Mouse (Mus musculus) lung, postnatal 0 days (tissue): ENCODE measurements at regions not wholly inside any gene's neighbourhood (a gene's known extent, or its start where the extent isn't known, plus 50 kb on each side); places are given as distances from the start of the nearest gene placed in this dataset.

ENCODE experiments used
- ATAC-seq: fragments of 200-750 bp; cut with Nextera tagmentation; 2 replicates; pipeline ENCODE4 v1.8.0; 2017; ENCODE audit warnings: moderate library complexity
- DNase-seq: peaks from one replicate; pipeline ENCODE4 v3.0.0-alpha.2; 2016; ENCODE audit warnings: low spot score
- H3K27ac ChIP-seq: fragments of 300-500 bp; sonication (generic); 2 replicates; pipeline ENCODE4 v1.5.1; 2014; ENCODE audit warnings: antibody characterized with exemption, mild to moderate bottlenecking, low read length, mixed read lengths
- H3K27me3 ChIP-seq: fragments of 300-500 bp; sonication (generic); replicated peaks from 2 replicates; pipeline ENCODE4 v1.6.1; 2014; ENCODE audit warnings: low read length, mixed read lengths; ENCODE audit not compliant: insufficient read depth
- H3K36me3 ChIP-seq: fragments of 300-500 bp; sonication (generic); 2 replicates; pipeline ENCODE4 v1.6.1; 2014; ENCODE audit warnings: low read length, mixed read lengths; ENCODE audit not compliant: insufficient read depth
- H3K4me1 ChIP-seq: fragments of 300-500 bp; sonication (generic); 2 replicates; pipeline ENCODE4 v1.6.1; 2014; ENCODE audit warnings: antibody characterized with exemption, low read depth, low read length, mixed read lengths; ENCODE audit not compliant: insufficient read depth
- H3K4me2 ChIP-seq: fragments of 300-500 bp; sonication (generic); replicated peaks from 2 replicates; pipeline ENCODE4 v1.6.1; 2014; ENCODE audit warnings: low read depth, mild to moderate bottlenecking, low read length, moderate library complexity, mixed read lengths
- H3K4me3 ChIP-seq: fragments of 300-500 bp; sonication (generic); 2 replicates; pipeline ENCODE4 v1.5.1; 2014; ENCODE audit warnings: low read depth, low read length
- H3K9ac ChIP-seq: fragments of 300-500 bp; sonication (generic); replicated peaks from 2 replicates; pipeline ENCODE4 v1.6.1; 2014; ENCODE audit warnings: low read depth, mild to moderate bottlenecking
- H3K9me3 ChIP-seq: fragments of 300-500 bp; sonication (generic); 2 replicates; pipeline ENCODE4 v1.6.1; 2016; ENCODE audit warnings: low read length, mixed read lengths
- CTCF ChIP-seq: IDR thresholded peaks from 2 replicates; pipeline ENCODE4 v1.5.1; 2016; ENCODE audit warnings: antibody characterized with exemption, mild to moderate bottlenecking
- EP300 ChIP-seq: IDR thresholded peaks from 2 replicates; pipeline ENCODE4 v1.6.1; 2016; ENCODE audit warnings: antibody characterized with exemption, mild to moderate bottlenecking, control low read depth
- WGBS: fragments of 180-500 bp; shearing (Covaris S2); extraction: QIAGEN DNeasy Blood & Tissue Kit; methylation state at CpG from one replicate; pipeline ENCODE4 v1.1.7; 2014; 5-methylcytosine and 5-hydroxymethylcytosine counted together

GRCm38 (mm10) chr5:97685443-97685842 lies 228.6 kb upstream of the Gk2 start:
- 0 out of 2 replicates have a peak overlapping the region, but pooled peaks have one; percentile 62 for H3K27ac ChIP-seq

GRCm38 (mm10) chr5:97684592-97685258 lies 227.9 kb upstream of the Gk2 start:
- WGBS, result 30% methylated on average over 4 of the region's 4 CpGs
- peak; percentile 72 for ATAC-seq

More at GRCm38 (mm10) chr5:97685443-97685842, 228.6 kb upstream of the Gk2 start:
- Histone ChIP-seq H3K36me3 (no peaks in the 10 kb centered on the region), H3K4me1 (no peaks in the 10 kb centered on the region), H3K27me3 (no peaks in the 10 kb centered on the region), H3K4me2 (no peak overlapping the region), H3K9me3 (no peaks in the 10 kb centered on the region), H3K9ac (no peak overlapping the region), H3K4me3 (no peak overlapping the region)
- peak; percentile 67 for DNase-seq
- TF ChIP-seq CTCF (no peak), EP300 (peak; percentile 88)
- peak; percentile 92 for ATAC-seq

GRCm38 (mm10) chr5:97669726-97670125 lies 212.9 kb upstream of the Gk2 start:
- Histone ChIP-seq H3K27ac (no peak overlapping the region), H3K4me1 (no peaks in the 10 kb centered on the region), H3K4me2 (no peak overlapping the region), H3K9me3 (no peaks in the 10 kb centered on the region), H3K27me3 (no peaks in the 10 kb centered on the region), H3K36me3 (no peaks in the 10 kb centered on the region), H3K9ac (no peak overlapping the region), H3K4me3 (no peak overlapping the region)
- 59% methylated on average over 3 of the region's 3 CpGs for WGBS
- DNase-seq, result no peak
- TF ChIP-seq EP300 (no peak), CTCF (no peak)
- no peak for ATAC-seq

More at GRCm38 (mm10) chr5:97684592-97685258, 227.9 kb upstream of the Gk2 start:
- TF ChIP-seq CTCF, result no peak
- TF ChIP-seq EP300, result peak; percentile 70
- H3K9me3 ChIP-seq, result no peaks in the 10 kb centered on the region
- H3K27ac ChIP-seq, result peak overlapping the region; percentile 33; the same call in 1 of the 2 replicates
- H3K4me1 ChIP-seq, result no peaks in the 10 kb centered on the region
- H3K27me3 ChIP-seq, result no peaks in the 10 kb centered on the region
- H3K36me3 ChIP-seq, result no peaks in the 10 kb centered on the region
- H3K4me3 ChIP-seq, result no peak overlapping the region
- no peak overlapping the region for H3K4me2 ChIP-seq
- DNase-seq, result peak; percentile 51
- no peak overlapping the region for H3K9ac ChIP-seq

GRCm38 (mm10) chr5:97656167-97656924 lies 199.5 kb upstream of the Gk2 start:
- no peaks in the 10 kb centered on the region for H3K9me3 ChIP-seq
- DNase-seq, result no peak
- no peaks in the 10 kb centered on the region for H3K27me3 ChIP-seq
- no peak overlapping the region for H3K4me3 ChIP-seq
- H3K4me1 ChIP-seq, result no peaks in the 10 kb centered on the region
- no peaks in the 10 kb centered on the region for H3K36me3 ChIP-seq
- no peak overlapping the region for H3K4me2 ChIP-seq
- no peak for ATAC-seq
- no peak overlapping the region for H3K9ac ChIP-seq
- 81% methylated on average over 12 of the region's 12 CpGs for WGBS
- no peak overlapping the region for H3K27ac ChIP-seq
- no peak for TF ChIP-seq EP300
- no peak for TF ChIP-seq CTCF

GRCm38 (mm10) chr5:97655266-97655665 lies 198.4 kb upstream of the Gk2 start:
- H3K9ac ChIP-seq, result no peak overlapping the region
- H3K4me2 ChIP-seq, result no peak overlapping the region
- H3K27ac ChIP-seq, result no peak overlapping the region
- no peaks in the 10 kb centered on the region for H3K9me3 ChIP-seq
- TF ChIP-seq EP300, result no peak
- no peak overlapping the region for H3K4me3 ChIP-seq
- DNase-seq (no peak), ATAC-seq (no peak)
- H3K36me3 ChIP-seq, result no peaks in the 10 kb centered on the region
- H3K4me1 ChIP-seq, result no peaks in the 10 kb centered on the region
- 88% methylated on average over 6 of the region's 6 CpGs for WGBS
- H3K27me3 ChIP-seq, result no peaks in the 10 kb centered on the region

GRCm38 (mm10) chr5:97654414-97654813 lies 197.6 kb upstream of the Gk2 start:
- ATAC-seq (no peak), DNase-seq (no peak)
- Histone ChIP-seq H3K9me3 (no peaks in the 10 kb centered on the region), H3K9ac (no peak overlapping the region), H3K4me2 (no peak overlapping the region), H3K27ac (no peak overlapping the region), H3K36me3 (no peaks in the 10 kb centered on the region), H3K4me3 (no peak overlapping the region), H3K27me3 (no peaks in the 10 kb centered on the region), H3K4me1 (no peaks in the 10 kb centered on the region)
- TF ChIP-seq EP300 (no peak), CTCF (no peak)
- 64% methylated on average over 12 of the region's 12 CpGs for WGBS
